Mouse (Mus musculus) ovary, adult 2 months (tissue): ENCODE measurements around the gene Gm11361. TPM values are rescaled to one million over a fixed set of nuclear protein-coding genes. Genes with fewer than 3 reads are reported as not detected.

Experiments
- polyA plus RNA-seq: library from polyadenylated mRNA; depleted of rRNA; stranded (reverse); fragments of >200 nt; gene quantifications from 2 replicates; pipeline ENCODE4 v1.2.3, GENCODE M21; 2012; rRNA removed

The Gm11361 gene
- polyA plus RNA-seq: 0.53 and 1.6 TPM in 2 replicates

GRCm38 (mm10) chr13:28257228-28257627 lies at the start of gene Gm11361:
Gene Gm11361 (plus strand): TSS chr13:28257528.

Other genes starting within 250 kb of the Gm11361 start
- gene Prl4a1, start 241.3 kb upstream of the Gm11361 start, polyA plus RNA-seq: not detected in 2 replicates
- gene Prl5a1, start 115.0 kb upstream of the Gm11361 start, polyA plus RNA-seq: not detected in 2 replicates